Mouse (Mus musculus) heart, postnatal 10 days (tissue): ENCODE data around the gene Slc26a8. TPM values are rescaled to one million over a fixed set of nuclear protein-coding genes. Genes with fewer than 3 reads are reported as not detected.
"Not testable (repeated sequence)": the region's sequence is repeated elsewhere in the genome, so short reads cannot be mapped to it uniquely, and the experiment has no call there.

Experiments used
- DNase-seq, 2 experiments: peaks; one replicate each; pipeline ENCODE4 v3.0.0; 2021
- intact Hi-C: fragments of 180-260 bp; cut with DNase I; formaldehyde crosslinking; loops from one replicate; pipeline ENCODE4 v1.15.1; 2025
- total RNA-seq, 2 experiments: library from RNA; stranded (reverse); gene quantifications; 2 replicates each; pipeline ENCODE4 v1.2.3; 2021

The Slc26a8 gene
- 1 to 10 TPM in 1 of 2 experiments, under 1 TPM in 1; 0.65 to 1.2 TPM for total RNA-seq

- intact Hi-C loops, result loop anchor here (2.0 to 5.0 kb wide), 3 partner anchors 53 to 237 kb away; no protein-coding TSS in a partner anchor
Measured at GRCm38 (mm10) chr17:28689586-28690283, at the start of gene Slc26a8. Gene Slc26a8, minus strand, starts transcription at chr17:28690233.

DNA sequence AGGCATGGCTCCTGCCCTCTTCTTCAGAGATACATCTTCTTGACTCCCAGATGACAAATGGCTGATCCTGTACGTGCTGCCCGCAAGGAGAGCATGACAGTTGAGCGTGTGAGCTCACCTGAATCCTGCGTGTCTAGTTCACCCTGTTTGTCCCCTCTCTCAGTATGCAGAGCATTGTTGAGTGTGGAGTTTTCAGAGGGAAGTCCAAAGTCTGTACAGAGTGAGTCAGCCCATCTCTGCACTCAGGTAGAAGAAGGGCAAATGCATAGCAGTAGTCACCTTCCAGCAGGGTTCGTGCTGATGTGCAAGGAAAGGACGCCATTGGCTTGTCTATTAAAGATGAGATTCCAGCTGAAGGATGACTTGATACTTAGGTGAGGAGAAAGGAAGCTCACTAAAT is 49.2 kb upstream of the Slc26a8 start:
- no peak for DNase-seq
- intact Hi-C loops, result no loop called here

More at GRCm38 (mm10) chr17:28689586-28690283, at the start of gene Slc26a8:
- DNase-seq, result peak; percentile 22 to 24

DNA sequence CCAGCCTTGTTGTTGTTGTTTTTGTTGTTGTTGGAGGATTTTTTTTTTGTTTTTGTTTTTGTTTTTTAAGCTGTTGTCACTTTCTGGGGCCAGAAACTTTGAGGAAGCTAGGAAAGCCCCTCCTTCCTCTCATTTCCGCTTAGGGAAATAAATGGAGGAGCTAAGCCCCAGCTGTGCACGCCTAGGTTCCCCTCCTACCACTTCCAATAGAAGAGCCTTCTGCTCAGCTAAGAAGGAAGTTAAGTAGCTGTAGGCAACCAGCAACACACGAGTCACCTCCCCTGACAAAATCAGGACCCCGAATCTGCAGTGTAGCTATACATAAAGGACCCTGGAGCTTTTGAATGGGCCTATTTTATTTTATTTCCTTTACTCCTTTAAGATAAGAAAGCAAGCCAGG is 47.9 kb upstream of the Slc26a8 start:
- intact Hi-C loops, result no loop called here
- DNase-seq, result no peak

DNA sequence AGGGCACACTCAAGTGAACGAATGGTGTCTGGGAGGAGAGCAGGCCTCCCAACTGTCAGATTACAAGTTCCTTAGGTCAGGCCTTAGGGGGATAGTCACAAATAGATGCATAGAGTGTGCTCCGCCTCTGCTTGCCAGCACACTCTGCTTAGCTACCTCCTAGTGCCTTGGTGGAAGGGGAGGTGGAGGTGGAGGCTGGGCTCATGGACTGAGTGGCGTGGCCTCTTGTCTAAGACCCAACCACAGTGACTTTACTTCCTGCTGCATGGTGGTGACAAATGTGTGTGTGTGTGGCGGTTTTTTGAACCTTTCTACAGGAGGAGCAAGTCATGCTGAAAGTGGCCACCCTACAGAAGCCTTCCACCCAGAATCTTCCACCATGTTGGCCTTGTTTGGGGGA is 46.5 kb upstream of the Slc26a8 start:
- no peak for DNase-seq
- intact Hi-C loops, result no loop called here

- DNase-seq, result no peak
- intact Hi-C loops, result no loop called here
Measured at GRCm38 (mm10) chr17:28735317-28736105, 45.5 kb upstream of the Slc26a8 start.

- intact Hi-C loops, result not testable (repeated sequence)
Measured at GRCm38 (mm10) chr17:28727511-28727910, 37.5 kb upstream of the Slc26a8 start.

GRCm38 (mm10) chr17:28725783-28726182 is 35.8 kb upstream of the Slc26a8 start, which contains the start of gene AC170998.1:
Gene AC170998.1, plus strand, starts transcription at chr17:28726083.
- intact Hi-C loops, result no loop called here
- DNase-seq, result no peak

More at GRCm38 (mm10) chr17:28727511-28727910, 37.5 kb upstream of the Slc26a8 start:
- not testable (repeated sequence) for DNase-seq

DNA sequence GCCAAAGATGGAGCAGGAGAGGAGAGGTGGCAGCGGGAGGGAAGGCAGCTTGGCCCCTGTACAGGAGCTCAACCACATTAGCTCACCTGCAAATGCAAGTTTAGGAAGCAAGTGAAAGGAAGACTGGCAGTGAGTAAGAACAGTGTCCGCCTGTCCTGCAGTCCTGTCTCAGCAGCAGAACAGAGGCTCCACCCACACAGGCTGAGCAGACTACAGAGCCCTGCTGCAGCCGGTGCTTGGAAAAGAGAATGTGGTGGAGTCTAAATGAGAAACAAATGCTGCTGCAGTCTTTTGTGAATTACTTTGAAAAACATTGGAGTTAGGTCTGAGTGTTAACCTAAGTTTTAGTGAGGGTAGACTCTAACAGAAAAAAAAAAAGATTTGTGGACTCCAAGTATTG is 27.5 kb upstream of the Slc26a8 start:
- intact Hi-C loops, result no loop called here
- no peak for DNase-seq

DNA sequence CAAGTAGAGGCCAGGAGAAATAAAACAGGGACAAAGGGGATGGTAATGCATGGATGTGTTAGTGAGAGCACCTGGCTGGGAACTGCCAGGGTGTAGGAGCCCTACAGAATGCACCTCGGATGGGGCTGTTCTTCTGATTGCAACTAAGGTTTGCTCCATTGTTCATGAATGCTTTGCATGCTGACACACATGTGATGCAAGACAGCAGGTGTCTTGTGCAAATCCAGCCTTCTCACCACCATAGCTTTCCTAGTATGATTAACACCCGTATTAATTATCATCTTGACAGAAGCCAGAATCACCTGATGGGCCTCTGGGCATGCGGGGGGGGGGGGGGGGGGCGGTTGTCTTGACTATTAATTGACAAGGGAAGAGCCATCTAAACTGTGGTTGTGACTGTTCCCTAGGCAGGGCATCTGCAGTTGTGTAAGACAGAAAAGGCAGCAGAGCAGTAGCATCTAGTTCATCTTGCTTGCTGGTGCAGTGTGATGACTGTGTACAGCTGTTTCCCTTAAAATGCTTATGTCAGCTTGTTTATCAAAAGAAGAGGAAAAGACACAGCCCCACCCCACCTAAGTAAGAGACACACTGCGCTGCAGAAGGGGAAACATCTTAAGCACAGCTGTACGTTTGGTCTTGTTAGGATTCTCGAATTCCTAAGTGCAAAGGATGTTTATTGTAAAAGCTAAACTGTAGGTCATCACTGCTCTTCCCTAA is 26.0 kb upstream of the Slc26a8 start:
- no peak for DNase-seq
- intact Hi-C loops, result no loop called here

DNA sequence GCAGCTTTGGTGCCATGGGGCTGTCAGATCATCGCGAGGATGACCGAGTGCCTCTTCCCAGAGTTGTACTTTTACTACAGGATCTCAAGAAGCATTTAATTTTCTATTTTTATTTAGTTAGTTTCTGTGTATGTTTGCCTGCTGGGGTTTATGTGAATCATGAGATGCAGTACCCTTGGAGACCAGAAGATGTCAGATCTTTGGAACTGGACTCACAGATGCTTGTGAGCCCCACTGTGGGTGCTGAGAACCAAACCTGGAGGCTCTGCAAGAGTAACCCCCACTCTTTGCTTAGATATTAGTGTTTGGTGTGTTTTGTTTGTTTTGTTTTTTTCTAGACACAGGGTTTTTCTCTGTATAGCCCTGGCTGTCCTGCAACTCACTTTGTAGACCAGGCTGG is 24.0 kb upstream of the Slc26a8 start:
- no peak for DNase-seq
- intact Hi-C loops, result no loop called here

DNA sequence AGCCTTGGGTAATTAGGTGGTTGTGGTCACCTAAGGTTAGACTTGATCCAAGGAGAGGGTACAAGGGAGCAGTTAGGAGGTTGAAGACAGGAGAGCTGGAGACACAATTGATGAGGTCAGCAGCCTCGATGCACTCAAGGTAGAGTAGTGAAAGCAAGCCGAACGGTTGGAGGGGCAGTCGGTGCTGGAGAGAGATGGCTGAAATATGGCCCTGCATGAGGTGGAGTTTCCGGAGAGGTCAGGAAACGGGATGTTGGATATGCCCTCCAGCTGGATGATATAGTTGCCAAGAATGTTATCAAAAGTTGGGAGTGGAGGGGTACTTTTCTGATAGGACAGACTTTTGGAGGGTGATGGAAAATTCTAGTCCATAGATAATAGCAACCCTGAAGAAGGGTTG is 22.3 kb upstream of the Slc26a8 start:
- intact Hi-C loops, result no loop called here

DNA sequence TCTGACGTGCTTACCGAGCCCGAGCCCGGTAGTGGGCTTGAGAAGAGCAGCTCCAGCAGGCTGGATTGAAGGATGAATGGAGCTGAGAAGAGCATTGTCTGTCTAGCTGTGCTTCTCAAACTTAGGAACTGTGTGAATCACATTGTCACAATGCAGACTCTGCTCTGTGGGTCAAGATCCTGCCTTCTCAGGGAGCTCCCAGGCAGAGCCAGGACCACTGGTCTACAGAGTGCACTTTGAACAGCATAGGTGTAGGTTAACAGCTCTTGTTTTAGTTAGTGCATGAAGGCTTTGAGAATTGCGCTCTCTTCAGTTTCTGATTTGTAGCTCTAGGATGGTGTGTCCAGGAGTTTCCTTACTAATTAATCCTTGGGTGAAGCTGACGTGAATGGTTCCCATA is 21.2 kb upstream of the Slc26a8 start:
- no peak for DNase-seq
- intact Hi-C loops, result no loop called here

More for the DNA sequence above, 22.3 kb upstream of the Slc26a8 start:
- DNase-seq, result peak; percentile 26 to 40

DNA sequence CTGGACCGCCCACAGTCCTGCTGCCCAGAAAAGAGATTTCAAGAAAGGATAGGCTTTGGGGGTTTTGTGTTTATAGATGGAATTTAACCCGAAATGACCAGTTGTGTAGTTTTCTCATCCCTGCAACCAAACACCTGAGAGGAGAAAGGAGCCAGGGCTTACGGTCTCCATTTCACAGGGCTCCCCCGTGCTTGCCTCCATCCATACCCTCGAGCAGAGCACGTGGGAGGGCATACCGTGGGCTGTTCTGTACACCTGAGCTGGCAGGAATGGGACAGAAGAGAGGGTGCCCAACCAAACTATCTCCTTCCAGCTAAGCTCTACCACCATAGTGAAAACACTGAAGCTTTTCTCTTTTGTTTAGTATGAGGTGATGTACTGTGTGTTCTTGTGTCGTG is 20.3 kb upstream of the Slc26a8 start:
- intact Hi-C loops, result no loop called here

GRCm38 (mm10) chr17:28709552-28710290 is 19.7 kb upstream of the Slc26a8 start:
- intact Hi-C loops, result no loop called here
- peak in 1 of 2 experiments; percentile 16 for DNase-seq

More for the DNA sequence above, 20.3 kb upstream of the Slc26a8 start:
- DNase-seq, result no peak

GRCm38 (mm10) chr17:28708989-28709388 is 19.0 kb upstream of the Slc26a8 start:
- no peak for DNase-seq
- intact Hi-C loops, result no loop called here

DNA sequence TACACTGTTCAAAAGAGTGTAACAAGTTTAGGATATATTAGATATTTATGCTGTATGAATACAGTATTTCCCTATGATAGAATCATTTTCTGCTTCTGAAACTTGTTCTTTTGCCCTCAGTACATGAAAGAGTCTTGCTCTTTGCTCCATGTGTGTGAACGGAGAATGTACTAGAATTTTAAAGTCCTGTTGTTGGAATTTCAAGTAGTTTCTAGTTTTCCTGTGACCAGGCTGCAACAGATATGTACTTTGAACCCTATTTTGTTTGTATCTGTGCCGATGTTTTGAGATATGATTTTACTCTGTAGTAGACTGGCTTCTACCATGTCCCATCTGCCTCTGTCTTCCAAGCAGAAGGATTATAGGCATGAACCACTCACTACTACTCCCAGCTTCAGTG is 17.8 kb upstream of the Slc26a8 start:
- no peak for DNase-seq
- intact Hi-C loops, result no loop called here

DNA sequence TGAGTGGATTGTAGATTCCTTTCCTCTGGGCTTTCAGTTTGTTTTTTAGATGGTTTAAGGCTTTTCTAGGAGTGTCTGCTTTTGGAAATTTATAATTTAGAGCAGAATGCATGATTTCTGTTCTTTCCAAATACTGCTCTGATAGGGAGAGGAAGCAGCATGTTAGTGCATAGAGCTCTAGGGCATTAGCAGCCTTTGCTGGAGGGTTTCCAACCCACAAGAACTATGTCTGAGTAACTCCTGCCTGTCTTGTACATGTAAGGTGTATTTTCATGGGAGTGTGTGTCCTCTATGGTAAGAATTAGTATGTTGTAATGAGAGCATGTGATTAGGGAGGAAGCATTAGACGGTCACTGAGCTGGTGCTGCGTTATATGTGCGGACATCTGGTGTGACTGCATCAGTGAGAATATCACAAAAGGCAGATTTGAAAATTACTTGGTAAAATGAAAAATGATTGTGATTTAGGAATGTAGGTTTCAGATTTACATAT is 17.1 kb upstream of the Slc26a8 start:
- intact Hi-C loops, result no loop called here
- DNase-seq, result no peak

DNA sequence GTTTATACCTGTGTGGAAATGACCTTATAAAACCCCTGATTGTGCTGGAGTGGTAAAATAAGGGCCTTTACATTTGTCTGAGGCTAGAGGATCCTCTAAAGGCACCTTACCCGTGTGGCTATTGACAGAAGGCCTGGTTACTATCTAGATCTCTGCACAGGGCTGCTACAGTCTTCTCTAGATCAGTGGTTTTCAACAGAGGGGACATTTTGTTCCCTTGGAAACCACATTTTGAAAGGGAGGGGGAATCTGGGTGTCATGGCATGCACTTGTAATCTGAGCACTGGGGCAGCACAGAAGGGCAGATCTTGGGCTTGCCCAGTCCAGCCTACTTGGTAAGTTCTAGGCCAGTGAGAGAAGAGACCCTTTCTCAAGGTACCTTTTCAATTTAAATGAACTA is 16.7 kb upstream of the Slc26a8 start:
- intact Hi-C loops, result no loop called here
- no peak for DNase-seq

- intact Hi-C loops, result no loop called here
- DNase-seq, result peak in 1 of 2 experiments; percentile 20
Measured at GRCm38 (mm10) chr17:28702646-28703045, 12.6 kb upstream of the Slc26a8 start.

DNA sequence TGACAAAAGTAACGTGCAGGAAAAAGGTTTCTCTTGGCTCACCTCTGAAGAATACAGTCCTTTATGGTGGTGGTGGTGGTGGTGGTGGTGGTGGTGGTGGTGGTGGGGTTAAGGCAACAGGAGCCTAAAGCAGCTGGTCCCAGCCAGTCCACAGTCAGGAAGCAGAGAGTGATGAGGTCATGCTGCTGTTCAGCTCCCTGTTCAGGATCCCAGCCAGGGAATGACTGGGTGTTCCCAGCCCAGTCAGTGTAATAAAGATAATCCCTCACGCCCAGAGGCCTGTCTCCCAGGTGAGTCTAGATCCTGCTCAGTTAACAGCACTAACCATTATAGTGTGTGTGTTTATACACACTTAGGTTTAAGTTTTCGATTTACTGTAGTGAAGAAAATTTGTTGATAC is 11.7 kb upstream of the Slc26a8 start:
- peak in 1 of 2 experiments; percentile 41 for DNase-seq
- intact Hi-C loops, result no loop called here
